Mouse (Mus musculus) neural tube, embryonic 14.5 days (tissue): ENCODE results near the gene Eng. TPM values are rescaled to one million over a fixed set of nuclear protein-coding genes. Genes with fewer than 3 reads are reported as not detected.
A peak's percentile ranks its signal among the peaks of the same experiment; 100 is the strongest.

Source experiments
- ATAC-seq: fragments of 200-750 bp; cut with Nextera tagmentation; 2 replicates; pipeline ENCODE4 v1.8.0; 2017; ENCODE audit warnings: low read depth, mild to moderate bottlenecking, moderate TSS enrichment, moderate library complexity
- H3K27ac ChIP-seq: fragments of 300-500 bp; sonication (generic); 2 replicates; pipeline ENCODE4 v1.5.1; 2014; ENCODE audit warnings: low read depth, mild to moderate bottlenecking, control low read depth, low read length, moderate library complexity, mixed read lengths
- H3K27me3 ChIP-seq: fragments of 300-500 bp; sonication (generic); 2 replicates; pipeline ENCODE4 v1.6.1; 2014; ENCODE audit warnings: low read length; ENCODE audit not compliant: control insufficient read depth, insufficient read depth
- H3K36me3 ChIP-seq: fragments of 300-500 bp; sonication (generic); 2 replicates; pipeline ENCODE4 v1.6.1; 2014; ENCODE audit warnings: low read length, mixed read lengths; ENCODE audit not compliant: control insufficient read depth, insufficient read depth
- H3K4me1 ChIP-seq: fragments of 300-500 bp; sonication (generic); 2 replicates; pipeline ENCODE4 v1.6.1; 2014; ENCODE audit warnings: low read length; ENCODE audit not compliant: control insufficient read depth, insufficient read depth
- H3K4me2 ChIP-seq: fragments of 300-500 bp; sonication (generic); 2 replicates; pipeline ENCODE4 v1.6.1; 2014; ENCODE audit warnings: mild to moderate bottlenecking, low read depth, low read length, control low read depth
- H3K4me3 ChIP-seq: fragments of 300-500 bp; sonication (generic); 2 replicates; pipeline ENCODE4 v1.5.1; 2014; ENCODE audit warnings: low read depth, low read length, control low read depth, mixed read lengths
- H3K9ac ChIP-seq: fragments of 300-500 bp; sonication (generic); replicated peaks from 2 replicates; pipeline ENCODE4 v1.6.1; 2014; ENCODE audit warnings: low read depth, mild to moderate bottlenecking, control low read depth, low read length, mixed read lengths
- H3K9me3 ChIP-seq: fragments of 300-500 bp; sonication (generic); 2 replicates; pipeline ENCODE4 v1.6.1; 2016; ENCODE audit warnings: low read length; ENCODE audit not compliant: control insufficient read depth
- WGBS: fragments of 180-500 bp; shearing (Covaris S2); extraction: QIAGEN DNeasy Blood & Tissue Kit; methylation state at CpG from one replicate; pipeline ENCODE4 v1.1.7; 2014; 5-methylcytosine and 5-hydroxymethylcytosine counted together
- polyA plus RNA-seq: library from polyadenylated mRNA; unstranded; fragments of >200 nt; fragmentation: Nextera tagmentation; extraction: Ambion mirVana; gene quantifications from 2 replicates; pipeline ENCODE4 v1.2.1, GENCODE M21; 2014

Gene Eng
- polyA plus RNA-seq, 1 experiment from 2014 or later, result 13.0 TPM

DNA sequence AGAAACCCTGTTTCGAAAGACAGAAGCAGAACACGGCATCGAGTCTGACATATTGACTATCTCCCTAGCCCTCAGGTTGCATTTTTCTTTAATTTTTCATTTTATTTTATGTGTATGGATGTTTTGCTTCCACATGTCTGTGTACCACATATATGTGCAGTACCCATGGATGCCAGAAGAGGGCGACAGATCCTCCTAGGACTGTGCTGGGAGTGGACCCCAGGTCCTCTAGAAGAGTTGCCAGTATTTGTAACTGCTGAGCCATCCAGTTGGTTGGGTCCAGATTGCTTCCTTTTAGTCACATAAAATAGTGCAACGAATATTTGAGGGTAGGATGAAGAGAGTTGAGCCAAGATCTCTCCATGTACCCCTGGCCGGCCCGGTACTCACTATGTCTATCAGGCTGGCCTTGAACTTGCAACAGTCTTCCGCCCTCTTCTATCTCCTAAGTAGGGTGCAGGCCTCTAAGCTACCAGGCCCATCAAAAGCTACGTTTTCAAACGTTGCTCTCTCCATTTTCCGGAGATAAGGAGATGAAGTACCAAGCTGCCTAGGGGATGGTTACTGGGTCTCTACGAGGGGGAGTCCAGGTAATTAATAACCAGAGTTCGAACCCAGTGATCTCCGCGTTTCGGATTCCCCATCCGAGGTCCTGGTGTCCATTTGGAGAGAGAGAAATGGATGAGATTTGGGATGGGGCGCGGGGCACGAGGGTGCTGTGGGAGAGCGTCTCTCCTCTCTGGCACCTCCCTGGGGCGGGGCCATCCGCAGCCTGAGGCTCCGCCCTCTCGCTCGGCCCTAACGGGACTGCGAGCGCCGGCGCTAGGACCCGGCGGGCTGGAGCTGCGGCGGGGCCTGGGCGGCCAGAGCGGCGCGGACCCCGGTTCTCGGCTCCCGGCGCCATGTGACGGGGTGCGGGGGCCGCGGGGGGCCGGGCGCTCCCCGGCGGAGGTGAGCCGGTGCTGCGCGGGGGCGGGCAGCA, 39.9 kb upstream of the Eng start:
- Histone ChIP-seq H3K4me2 (peak overlapping the region; percentile 85), H3K36me3 (no peaks in the 10 kb centered on the region), H3K27me3 (no peaks in the 10 kb centered on the region), H3K4me3 (peak overlapping the region; percentile 65), H3K9me3 (no peaks in the 10 kb centered on the region), H3K4me1 (peaks cover 10% of the 10 kb centered on the region), H3K9ac (peak overlapping the region; percentile 71), H3K27ac (no peak overlapping the region)
- ATAC-seq, result peak; percentile 80
- 11% methylated on average over 54 of the region's 55 CpGs for WGBS

GRCm38 (mm10) chr2:32607262-32607947, 39.0 kb upstream of the Eng start:
- 7% methylated on average over 32 of the region's 34 CpGs for WGBS
- Histone ChIP-seq H3K4me1 (peaks cover 10% of the 10 kb centered on the region), H3K27me3 (no peaks in the 10 kb centered on the region), H3K4me2 (peak overlapping the region; percentile 85), H3K9ac (peak overlapping the region; percentile 71), H3K27ac (no peak overlapping the region), H3K4me3 (peak overlapping the region; percentile 65), H3K9me3 (no peaks in the 10 kb centered on the region), H3K36me3 (no peaks in the 10 kb centered on the region)
- ATAC-seq, result peak; percentile 36

DNA sequence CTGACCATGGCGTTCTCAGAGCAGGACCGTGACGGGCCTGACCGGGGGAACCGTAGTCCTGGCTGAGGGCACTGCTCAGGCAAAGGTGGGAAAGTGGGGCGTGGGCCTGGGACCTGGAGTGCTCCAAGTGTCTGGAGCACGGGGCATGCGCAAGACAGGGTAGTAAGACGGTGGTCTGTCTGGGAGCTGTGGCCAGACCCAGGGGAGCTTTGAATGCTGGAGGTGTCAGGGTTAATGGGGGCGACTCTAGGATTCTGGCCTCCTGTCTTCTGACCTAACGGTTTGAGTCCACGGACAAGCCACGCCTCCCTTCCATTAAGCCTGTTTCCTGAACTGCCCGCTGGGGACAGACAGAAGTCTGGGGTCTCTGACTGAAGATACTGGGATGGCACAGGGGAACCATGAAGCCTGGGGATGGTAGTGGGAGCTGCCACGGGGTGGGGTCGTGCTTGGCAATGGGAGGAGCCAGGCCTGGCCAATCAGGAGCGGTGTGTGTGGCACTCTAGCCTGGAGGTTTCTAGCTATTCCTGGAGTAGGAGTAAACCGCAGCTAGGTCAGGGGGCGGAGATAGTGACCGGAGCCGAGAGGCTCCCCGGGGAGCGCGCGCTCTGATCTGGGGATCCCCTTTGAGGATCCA, 38.1 kb upstream of the Eng start:
- 7% methylated on average over 25 of the region's 25 CpGs for WGBS
- H3K4me2 ChIP-seq, result peak overlapping the region; percentile 85
- H3K27me3 ChIP-seq, result no peaks in the 10 kb centered on the region
- H3K9me3 ChIP-seq, result no peaks in the 10 kb centered on the region
- peak; percentile 32; the same call in 1 of the 2 replicates for ATAC-seq
- H3K27ac ChIP-seq, result no peak overlapping the region
- H3K9ac ChIP-seq, result 0 out of 2 replicates have a peak overlapping the region, but pooled peaks have one; percentile 8
- no peaks in the 10 kb centered on the region for H3K36me3 ChIP-seq
- H3K4me1 ChIP-seq, result peaks cover 10% of the 10 kb centered on the region
- H3K4me3 ChIP-seq, result peak overlapping the region; percentile 14; the same call in 1 of the 2 replicates

- WGBS, result 36% methylated on average over 18 of the region's 18 CpGs
- Histone ChIP-seq H3K4me2 (peak overlapping the region; percentile 85), H3K9me3 (no peaks in the 10 kb centered on the region), H3K9ac (0 out of 2 replicates have a peak overlapping the region, but pooled peaks have one; percentile 8), H3K27me3 (no peaks in the 10 kb centered on the region), H3K4me3 (no peak overlapping the region; the same call in 1 of the 2 replicates), H3K27ac (no peak overlapping the region), H3K36me3 (no peaks in the 10 kb centered on the region), H3K4me1 (peaks cover 10% of the 10 kb centered on the region)
- no peak for ATAC-seq
Observed at GRCm38 (mm10) chr2:32608778-32609435, 37.5 kb upstream of the Eng start.

GRCm38 (mm10) chr2:32610610-32611229, 35.7 kb upstream of the Eng start:
- Histone ChIP-seq H3K36me3 (no peaks in the 10 kb centered on the region), H3K9ac (no peak overlapping the region), H3K4me1 (peaks cover 10% of the 10 kb centered on the region), H3K4me2 (peak overlapping the region; percentile 29; the same call in 1 of the 2 replicates), H3K4me3 (0 out of 2 replicates have a peak overlapping the region, but pooled peaks have one; percentile 6), H3K9me3 (no peaks in the 10 kb centered on the region), H3K27me3 (no peaks in the 10 kb centered on the region), H3K27ac (no peak overlapping the region)
- ATAC-seq, result no peak
- WGBS, result 18% methylated on average over 23 of the region's 23 CpGs

DNA sequence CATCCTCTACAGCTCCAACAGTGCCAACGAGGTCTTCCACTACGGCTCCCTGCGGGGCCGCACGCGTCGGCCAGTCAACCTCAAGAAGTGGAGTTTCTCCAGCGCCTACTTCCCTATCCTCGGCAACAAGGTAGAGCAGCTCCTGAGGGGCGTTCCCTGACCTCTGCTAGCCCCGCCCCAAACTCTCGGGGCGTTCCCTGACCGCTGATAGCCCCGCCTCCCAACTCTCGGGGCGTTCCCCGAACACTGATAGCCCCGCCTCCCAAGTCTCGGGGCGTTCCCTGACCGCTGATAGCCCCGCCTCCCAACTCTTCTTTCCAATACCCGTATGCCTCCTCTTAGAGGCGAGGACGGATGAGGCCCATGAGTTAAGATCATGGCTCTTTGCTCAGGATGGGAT, 34.1 kb upstream of the Eng start:
- no peak for ATAC-seq
- no peaks in the 10 kb centered on the region for H3K27me3 ChIP-seq
- H3K9ac ChIP-seq, result no peak overlapping the region
- H3K36me3 ChIP-seq, result no peaks in the 10 kb centered on the region
- no peak overlapping the region for H3K27ac ChIP-seq
- no peak overlapping the region for H3K4me2 ChIP-seq
- no peaks in the 10 kb centered on the region for H3K9me3 ChIP-seq
- no peak overlapping the region for H3K4me3 ChIP-seq
- H3K4me1 ChIP-seq, result peaks cover 10% of the 10 kb centered on the region
- 59% methylated on average over 26 of the region's 26 CpGs for whole genome bisulfite sequencing

- no peaks in the 10 kb centered on the region for H3K36me3 ChIP-seq
- no peaks in the 10 kb centered on the region for H3K9me3 ChIP-seq
- no peak for ATAC-seq
- no peaks in the 10 kb centered on the region for H3K27me3 ChIP-seq
- peaks cover 13% of the 10 kb centered on the region for H3K4me1 ChIP-seq
- H3K9ac ChIP-seq, result no peak overlapping the region
- WGBS, result 94% methylated on average over 1 of the region's 1 CpGs
- H3K27ac ChIP-seq, result no peak overlapping the region
- no peak overlapping the region for H3K4me3 ChIP-seq
- H3K4me2 ChIP-seq, result no peak overlapping the region
Observed at GRCm38 (mm10) chr2:32617109-32617508, 29.3 kb upstream of the Eng start.

GRCm38 (mm10) chr2:32617601-32618000, 28.8 kb upstream of the Eng start:
- Histone ChIP-seq H3K36me3 (no peaks in the 10 kb centered on the region), H3K9ac (no peak overlapping the region), H3K27me3 (no peaks in the 10 kb centered on the region), H3K4me2 (no peak overlapping the region), H3K4me3 (no peak overlapping the region), H3K9me3 (no peaks in the 10 kb centered on the region), H3K4me1 (peaks cover 13% of the 10 kb centered on the region), H3K27ac (no peak overlapping the region)
- 95% methylated on average over 4 of the region's 4 CpGs for WGBS
- ATAC-seq, result no peak
